Mouse (Mus musculus) MEL (cell line): ENCODE results near the gene C2cd4a. TPM values are rescaled to one million over a fixed set of nuclear protein-coding genes. Genes with fewer than 3 reads are reported as not detected.

ENCODE experiments used
- DNase-seq: peaks from one replicate; pipeline ENCODE4 v3.0.0; 2011; ENCODE audit warnings: low read depth, low spot score
- H3K27ac ChIP-seq: 2 replicates; pipeline ENCODE4 v1.5.1; 2012; ENCODE audit warnings: low read depth, mild to moderate bottlenecking, control low read depth, low read length, moderate library complexity; ENCODE audit not compliant: control insufficient read depth
- H3K27me3 ChIP-seq, 2 experiments: fragments of 150-350 bp in 1 of 2; sonication (generic) in 1 of 2; 2 replicates each; pipeline ENCODE4 v1.6.1; 2012; ENCODE audit warnings: low read length in 2 of 2, mild to moderate bottlenecking in 2 of 2, improper control_type of control experiment in 1 of 2, moderate library complexity in 1 of 2; ENCODE audit not compliant: insufficient read depth in 2 of 2, control insufficient read depth in 1 of 2
- H3K36me3 ChIP-seq, 2 experiments: 2 replicates each; pipeline ENCODE4 v1.6.1; 2012 to 2014; ENCODE audit warnings: low read length in 2 of 2, improper control_type of control experiment in 1 of 2, inconsistent platforms in 1 of 2, mild to moderate bottlenecking in 1 of 2; ENCODE audit not compliant: insufficient read depth in 2 of 2, control insufficient read depth in 1 of 2
- H3K4me1 ChIP-seq, 2 experiments: fragments of 150-350 bp in 1 of 2; sonication (generic) in 1 of 2; 2 replicates each; pipeline ENCODE4 v1.6.1; 2012; ENCODE audit warnings: low read length in 2 of 2, improper control_type of control experiment in 1 of 2, mild to moderate bottlenecking in 1 of 2; ENCODE audit not compliant: insufficient read depth in 2 of 2, control insufficient read depth in 1 of 2
- H3K4me3 ChIP-seq, 2 experiments: fragments of 150-350 bp in 1 of 2; sonication (generic) in 1 of 2; 2 replicates each; pipeline ENCODE4 v1.5.1; 2012; ENCODE audit warnings: low read depth in 2 of 2, low read length in 2 of 2, mild to moderate bottlenecking in 2 of 2, moderate library complexity in 2 of 2, control low read depth in 1 of 2, improper control_type of control experiment in 1 of 2; ENCODE audit not compliant: control insufficient read depth in 1 of 2, insufficient read depth in 1 of 2
- H3K79me2 ChIP-seq: 2 replicates; pipeline ENCODE4 v1.6.1; 2012; ENCODE audit warnings: mild to moderate bottlenecking, low read length, moderate library complexity; ENCODE audit not compliant: control insufficient read depth, poor library complexity, insufficient read depth
- H3K9ac ChIP-seq: 2 replicates; pipeline ENCODE4 v1.6.1; 2012; ENCODE audit warnings: low read depth, mild to moderate bottlenecking, control low read depth, low read length, moderate library complexity; ENCODE audit not compliant: control insufficient read depth, poor library complexity, severe bottlenecking
- H3K9me3 ChIP-seq: fragments of 150-350 bp; sonication (generic); replicated peaks from 2 replicates; pipeline ENCODE4 v1.6.1; 2012; ENCODE audit warnings: mild to moderate bottlenecking, low read length, improper control_type of control experiment, moderate library complexity; ENCODE audit not compliant: insufficient read depth
- BHLHE40 ChIP-seq: IDR thresholded peaks from 2 replicates; pipeline ENCODE4 v1.6.1; 2012; ENCODE audit warnings: low read depth, mild to moderate bottlenecking, inconsistent platforms, low read length, improper control_type of control experiment, borderline replicate concordance
- CHD2 ChIP-seq: IDR thresholded peaks from 2 replicates; pipeline ENCODE4 v1.6.1; 2011; ENCODE audit warnings: low read length, improper control_type of control experiment
- ELF1 ChIP-seq: IDR thresholded peaks from 2 replicates; pipeline ENCODE4 v1.6.1; 2014; ENCODE audit warnings: low read depth, mild to moderate bottlenecking, inconsistent platforms, low read length, improper control_type of control experiment, moderate library complexity
- ETS1 ChIP-seq: IDR thresholded peaks from 2 replicates; pipeline ENCODE4 v1.6.1; 2012; ENCODE audit warnings: low read depth, mild to moderate bottlenecking, inconsistent platforms, low read length, improper control_type of control experiment, moderate library complexity
- GABPA ChIP-seq: IDR thresholded peaks from 2 replicates; pipeline ENCODE4 v1.6.1; 2012; ENCODE audit warnings: low read depth, mild to moderate bottlenecking, inconsistent platforms, low read length, improper control_type of control experiment, moderate library complexity
- HCFC1 ChIP-seq: IDR thresholded peaks from 2 replicates; pipeline ENCODE4 v1.6.1; 2012; ENCODE audit warnings: low read depth, mild to moderate bottlenecking, inconsistent platforms, low read length, improper control_type of control experiment, moderate library complexity
- JUND ChIP-seq: IDR thresholded peaks from 2 replicates; pipeline ENCODE4 v1.6.1; 2011; ENCODE audit warnings: low read depth, mild to moderate bottlenecking, improper control_type of control experiment, low read length
- MAX ChIP-seq: IDR thresholded peaks from 2 replicates; pipeline ENCODE4 v1.6.1; 2011; ENCODE audit warnings: low read length, improper control_type of control experiment
- MXI1 ChIP-seq: IDR thresholded peaks from 2 replicates; pipeline ENCODE4 v1.6.1; 2011; ENCODE audit warnings: mild to moderate bottlenecking, low read depth, low read length, improper control_type of control experiment
- MYB ChIP-seq: IDR thresholded peaks from 2 replicates; pipeline ENCODE4 v1.6.1; 2011; ENCODE audit warnings: mild to moderate bottlenecking, low read depth, low read length, improper control_type of control experiment
- MYC ChIP-seq: IDR thresholded peaks from 2 replicates; pipeline ENCODE4 v1.6.1; 2011; ENCODE audit warnings: low read depth, mild to moderate bottlenecking, low read length, improper control_type of control experiment, moderate library complexity
- NELFE ChIP-seq: IDR thresholded peaks from 2 replicates; pipeline ENCODE4 v1.6.1; 2011; ENCODE audit warnings: low read depth, low read length, improper control_type of control experiment
- NRF1 ChIP-seq: IDR thresholded peaks from 2 replicates; pipeline ENCODE4 v1.6.1; 2014; ENCODE audit warnings: low read depth, mild to moderate bottlenecking, inconsistent platforms, low read length, improper control_type of control experiment, moderate library complexity; ENCODE audit not compliant: poor library complexity, insufficient read depth, severe bottlenecking
- POLR2A ChIP-seq, 2 experiments: IDR thresholded peaks; 2 replicates each; pipeline ENCODE4 v1.6.1; 2011 to 2012; ENCODE audit warnings: low read length in 2 of 2, mild to moderate bottlenecking in 2 of 2, control low read depth in 1 of 2, improper control_type of control experiment in 1 of 2, low read depth in 1 of 2, moderate library complexity in 1 of 2; ENCODE audit not compliant: control insufficient read depth in 1 of 2, insufficient read depth in 1 of 2, poor library complexity in 1 of 2
- POLR2AphosphoS5 ChIP-seq: IDR thresholded peaks from 2 replicates; pipeline ENCODE4 v1.6.1; 2012; ENCODE audit warnings: low read depth, borderline replicate concordance, mild to moderate bottlenecking, inconsistent platforms, low read length, moderate library complexity, mixed read lengths
- RAD21 ChIP-seq: IDR thresholded peaks from 2 replicates; pipeline ENCODE4 v1.6.1; 2011; ENCODE audit warnings: mild to moderate bottlenecking, low read depth, low read length, improper control_type of control experiment
- SIN3A ChIP-seq: IDR thresholded peaks from 2 replicates; pipeline ENCODE4 v1.6.1; 2012; ENCODE audit warnings: low read length, improper control_type of control experiment, inconsistent platforms
- SMC3 ChIP-seq: IDR thresholded peaks from 2 replicates; pipeline ENCODE4 v1.6.1; 2011; ENCODE audit warnings: low read depth, low read length, improper control_type of control experiment
- TAL1 ChIP-seq: IDR thresholded peaks from 2 replicates; pipeline ENCODE4 v1.6.1; 2012; ENCODE audit warnings: mild to moderate bottlenecking, inconsistent platforms, low read length, moderate library complexity, mixed read lengths
- TBP ChIP-seq: IDR thresholded peaks from 2 replicates; pipeline ENCODE4 v1.8.0; 2011; ENCODE audit warnings: low read depth, low read length, improper control_type of control experiment
- TCF12 ChIP-seq: IDR thresholded peaks from 2 replicates; pipeline ENCODE4 v1.6.1; 2014; ENCODE audit warnings: low read depth, mild to moderate bottlenecking, inconsistent platforms, low read length, improper control_type of control experiment, moderate library complexity
- UBTF ChIP-seq: IDR thresholded peaks from 2 replicates; pipeline ENCODE4 v1.6.1; 2012; ENCODE audit warnings: low read depth, mild to moderate bottlenecking, inconsistent platforms, low read length, improper control_type of control experiment, moderate library complexity, borderline replicate concordance; ENCODE audit not compliant: insufficient read depth
- USF1 ChIP-seq: IDR thresholded peaks from 2 replicates; pipeline ENCODE4 v1.6.1; 2014; ENCODE audit warnings: low read depth, mild to moderate bottlenecking, inconsistent platforms, low read length, improper control_type of control experiment, moderate library complexity
- ZC3H11A ChIP-seq: IDR thresholded peaks from 2 replicates; pipeline ENCODE4 v1.6.1; 2012; ENCODE audit warnings: low read depth, mild to moderate bottlenecking, inconsistent platforms, low read length, improper control_type of control experiment
- ZMIZ1 ChIP-seq: IDR thresholded peaks from 2 replicates; pipeline ENCODE4 v1.6.1; 2012; ENCODE audit warnings: low read depth, mild to moderate bottlenecking, inconsistent platforms, low read length, improper control_type of control experiment, moderate library complexity
- ZNF384 ChIP-seq: IDR thresholded peaks from 2 replicates; pipeline ENCODE4 v1.6.1; 2012; ENCODE audit warnings: low read depth, mild to moderate bottlenecking, inconsistent platforms, low read length, improper control_type of control experiment
- polyA plus RNA-seq, 2 experiments: library from polyadenylated mRNA; stranded (reverse) in 1 of 2; unstranded in 1 of 2; fragments of >175 nt in 1 of 2; fragments of >200 nt in 1 of 2; gene quantifications; 2 replicates each; pipeline versions ENCODE4 v1.2.1 to v1.2.4; 2012; ENCODE audit warnings: low replicate concordance in 2 of 2, low read depth in 1 of 2; ENCODE audit not compliant: insufficient read length in 2 of 2, insufficient read depth in 1 of 2, missing spikeins in 1 of 2
- total RNA-seq: library from RNA; depleted of rRNA; stranded (reverse); fragments of 300-350 nt; gene quantifications from 2 replicates; pipeline ENCODE4 v1.2.3, GENCODE M21; 2012

Gene C2cd4a
- total and polyA plus RNA-seq, 3 experiments = not detected

- H3K9ac ChIP-seq = no peak overlapping the region
- H3K27ac ChIP-seq = no peak overlapping the region
- TF ChIP-seq USF1 (no peak), TBP (no peak), ELF1 (no peak), SMC3 (no peak), RAD21 (no peak), TCF12 (no peak), CHD2 (no peak), HCFC1 (no peak), NRF1 (no peak), MYB (no peak), MXI1 (no peak), GABPA (no peak), ZNF384 (no peak), UBTF (no peak)
- H3K79me2 ChIP-seq = no peaks in the 10 kb centered on the region
- H3K4me3 ChIP-seq = no peak overlapping the region
- no peak for DNase-seq
- no peaks in the 10 kb centered on the region for H3K27me3 ChIP-seq
- no peaks in the 10 kb centered on the region; a peak in 2 of 4 replicates for H3K4me1 ChIP-seq
- H3K36me3 ChIP-seq = peaks cover 0 to 2% of the 10 kb centered on the region in 2 experiments; a peak in 1 of 4 replicates
- no peaks in the 10 kb centered on the region for H3K9me3 ChIP-seq
Observed at GRCm38 (mm10) chr9:67834535-67834934, 2.4 kb upstream of the C2cd4a start.

GRCm38 (mm10) chr9:67831359-67832045, 628 bp downstream of the C2cd4a start:
- DNase-seq = no peak
- TF ChIP-seq MYB (no peak), BHLHE40 (no peak), ZC3H11A (no peak), ZMIZ1 (no peak), ETS1 (no peak), HCFC1 (no peak), POLR2AphosphoS5 (no peak), MYC (no peak), JUND (no peak), TAL1 (no peak), MAX (no peak), ELF1 (no peak), RAD21 (no peak), POLR2A (IDR thresholded peaks at IDR 0.05; ENCODE audit: control insufficient read depth in 1 of 2, insufficient read depth in 1 of 2, low read depth in 1 of 2, low read length in 2 of 2, poor library complexity in 1 of 2) (no peak), SMC3 (no peak), SIN3A (no peak), GABPA (no peak), USF1 (no peak), NELFE (no peak)
- no peak overlapping the region for H3K4me3 ChIP-seq
- H3K79me2 ChIP-seq = no peaks in the 10 kb centered on the region
- no peaks in the 10 kb centered on the region for H3K4me1 ChIP-seq
- H3K9me3 ChIP-seq = no peaks in the 10 kb centered on the region
- H3K9ac ChIP-seq = no peak overlapping the region
- H3K27me3 ChIP-seq = no peaks in the 10 kb centered on the region
- no peaks in the 10 kb centered on the region for H3K36me3 ChIP-seq
- H3K27ac ChIP-seq = no peak overlapping the region
